Mouse (Mus musculus): ENCODE measurements around the gene Arhgap35.

Arhgap35 gene

DNA sequence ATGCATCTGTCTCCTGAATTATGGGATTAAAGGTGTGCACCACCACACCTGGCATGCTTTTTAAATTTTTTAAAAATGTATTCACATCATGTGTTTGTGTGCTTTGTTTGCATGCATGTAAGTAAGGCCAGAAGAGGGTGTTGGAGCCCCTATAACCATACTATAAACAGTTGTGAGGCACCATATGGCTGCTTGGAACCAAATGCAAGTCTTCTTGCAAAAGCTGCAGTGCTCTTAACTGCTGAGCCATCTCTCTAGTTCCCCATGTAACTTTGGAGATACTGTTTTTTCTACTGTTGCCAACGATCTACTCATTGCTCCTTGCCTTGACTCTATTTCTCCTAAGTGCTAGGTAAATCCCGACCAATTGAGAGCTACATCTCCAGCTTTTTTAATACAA lies 95.5 kb downstream of the Arhgap35 start:
- no peak for DNase-seq (ENCODE audit: low spot score in 2 of 2)

DNA sequence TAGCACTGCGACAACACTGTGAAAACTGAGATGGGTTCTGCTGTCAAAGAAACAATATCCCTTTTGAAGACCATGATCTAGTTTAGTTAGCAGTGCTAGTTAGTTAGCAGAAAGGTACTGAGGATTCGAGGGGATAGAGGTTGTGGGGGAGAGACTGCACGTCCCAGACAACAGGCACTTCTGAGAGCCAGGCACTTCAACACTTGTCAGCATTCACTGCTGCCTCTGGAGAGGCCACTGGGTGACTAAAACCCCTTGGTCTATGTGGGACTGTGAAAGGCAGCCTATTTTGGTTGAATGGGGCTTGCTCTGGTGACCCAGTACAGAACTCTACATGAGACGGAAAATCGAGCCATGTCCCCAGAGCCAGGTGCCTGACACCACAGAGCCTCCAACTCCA lies 97.6 kb downstream of the Arhgap35 start:
- no peak for DNase-seq (ENCODE audit: low spot score in 2 of 2)

DNA sequence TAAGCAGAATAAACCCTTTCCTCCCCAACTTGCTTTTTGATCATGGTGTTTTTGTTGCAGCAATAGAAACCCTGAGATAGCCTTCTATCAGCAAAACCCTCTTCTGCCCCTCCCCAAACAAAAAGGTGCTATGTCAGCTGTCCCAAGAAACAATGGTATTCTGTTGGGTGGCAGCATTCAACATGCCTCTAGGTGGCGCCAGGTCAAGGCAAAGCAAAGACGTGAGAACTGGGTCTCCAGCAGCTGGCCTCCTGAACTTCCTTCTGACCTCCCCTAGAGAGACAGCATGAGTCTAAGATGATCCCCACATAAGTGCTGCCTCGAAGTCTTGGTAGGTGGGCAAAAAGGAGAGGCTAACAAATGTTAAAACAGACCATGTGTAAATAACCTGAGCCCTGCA lies 107.5 kb downstream of the Arhgap35 start:
- peak in 1 of 2 experiments; percentile 56 for DNase-seq (ENCODE audit: low spot score in 2 of 2)

DNA sequence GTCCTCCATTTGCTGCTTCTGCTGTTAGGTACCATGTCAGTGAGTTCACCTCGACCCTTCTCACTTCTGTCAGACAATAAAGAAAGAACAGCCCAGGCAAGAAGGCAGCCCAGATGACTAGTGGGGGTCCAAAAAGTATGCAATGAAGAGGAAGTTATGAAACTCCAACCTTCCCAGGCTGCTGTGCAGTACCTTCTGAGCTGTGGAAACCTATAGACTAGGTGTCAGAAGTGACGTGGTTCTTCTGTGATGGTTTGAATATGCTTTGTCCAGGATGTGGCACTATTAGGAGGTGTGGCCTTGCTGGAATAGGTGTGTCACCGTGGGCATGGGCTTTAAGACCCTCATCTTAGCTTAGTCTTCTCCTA lies 109.6 kb downstream of the Arhgap35 start:
- no peak for DNase-seq (ENCODE audit: low spot score in 2 of 2)

DNA sequence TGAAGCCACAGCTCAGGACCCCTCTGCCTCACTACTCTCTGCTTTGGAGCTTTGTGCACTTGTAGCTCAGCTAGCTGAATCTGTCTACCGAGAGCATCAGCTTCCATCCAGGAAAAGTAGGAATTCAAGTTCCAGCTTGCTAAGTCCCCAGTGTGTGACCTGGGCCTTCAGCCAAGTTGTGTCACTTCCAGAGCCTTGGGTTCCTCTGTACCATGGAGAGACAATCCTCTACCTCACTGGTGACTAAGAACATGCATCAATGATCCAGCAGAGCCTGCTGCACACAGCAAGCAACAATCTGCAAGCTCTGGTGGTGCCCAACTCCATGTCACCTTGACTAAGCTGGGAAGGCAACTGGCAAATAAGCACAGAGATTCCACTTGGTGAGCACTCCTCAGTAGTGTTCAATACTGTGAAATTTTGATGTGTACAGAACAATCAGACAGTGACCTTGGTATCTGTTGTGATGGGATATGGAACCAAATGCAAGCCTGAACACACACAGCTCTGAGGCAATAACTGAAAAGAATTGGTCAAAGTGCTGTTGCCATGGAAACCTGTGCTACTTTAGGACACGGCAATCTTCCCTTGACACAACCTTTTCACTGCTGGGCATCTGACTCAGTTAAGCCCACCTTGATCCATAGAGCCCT lies 110.1 kb downstream of the Arhgap35 start:
- no peak for DNase-seq (ENCODE audit: low spot score in 2 of 2)

DNA sequence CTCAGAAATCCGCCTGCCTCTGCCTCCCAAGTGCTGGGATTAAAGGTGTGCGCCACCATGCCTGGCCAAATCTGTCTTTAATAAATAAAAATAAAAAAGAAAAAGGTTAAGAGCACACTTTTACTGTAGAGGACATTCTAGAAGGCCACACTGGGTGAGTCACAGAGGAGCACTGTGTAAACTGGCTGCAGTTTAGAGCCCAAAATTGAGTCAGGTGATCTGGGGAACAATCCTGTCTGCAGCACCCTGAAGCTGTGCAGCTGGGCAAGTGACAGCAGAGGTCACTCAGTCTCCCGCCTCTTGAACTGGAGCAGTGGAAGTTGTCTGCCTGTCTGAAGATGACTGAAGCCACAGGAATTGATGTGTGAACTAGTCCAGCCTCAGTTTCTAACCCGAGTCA lies 113.2 kb downstream of the Arhgap35 start:
- no peak for DNase-seq (ENCODE audit: low spot score in 2 of 2)

DNA sequence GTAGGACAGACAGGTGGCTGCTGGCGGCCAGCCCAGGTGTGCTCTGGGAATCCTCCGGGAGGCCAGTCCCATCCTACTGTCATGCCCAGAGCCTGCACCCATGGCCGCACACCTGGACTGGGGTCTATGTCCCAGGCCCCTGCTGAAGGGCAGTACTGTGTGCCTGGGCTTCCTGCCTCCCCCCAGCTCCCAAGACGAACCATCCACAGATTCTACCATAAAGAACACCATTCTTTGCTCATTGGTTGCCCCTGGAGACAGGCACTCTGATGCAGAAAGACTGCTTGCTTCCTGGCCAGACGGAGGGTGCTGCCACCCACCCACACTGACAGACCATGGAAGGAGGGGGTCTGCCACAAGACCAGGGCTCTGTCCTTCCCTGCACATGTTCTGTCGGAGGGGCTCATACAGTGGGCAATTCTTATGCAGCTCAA lies 115.1 kb downstream of the Arhgap35 start:
- peak; percentile 66 to 81 for DNase-seq (ENCODE audit: low spot score in 2 of 2)

DNA sequence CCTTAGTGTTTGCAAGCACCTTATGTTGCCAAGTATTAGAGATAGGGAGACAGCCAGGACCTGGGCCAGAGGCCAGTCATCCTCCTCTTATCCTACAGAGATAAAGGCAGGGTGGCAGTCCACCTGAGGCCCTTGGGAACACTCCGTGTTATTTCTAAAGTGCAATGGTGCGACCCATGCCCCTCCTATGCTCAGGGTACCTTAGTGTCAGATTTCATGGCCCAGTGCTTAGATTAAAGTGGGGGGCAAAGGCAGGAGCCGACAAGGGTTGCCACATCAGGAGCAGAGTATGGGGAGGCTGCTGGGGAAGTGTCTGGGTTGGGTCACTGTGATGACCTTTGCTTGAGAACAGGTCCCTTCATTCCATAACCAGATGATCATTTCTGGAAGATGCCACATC lies 118.5 kb downstream of the Arhgap35 start:
- no peak for DNase-seq (ENCODE audit: low spot score in 2 of 2)

DNA sequence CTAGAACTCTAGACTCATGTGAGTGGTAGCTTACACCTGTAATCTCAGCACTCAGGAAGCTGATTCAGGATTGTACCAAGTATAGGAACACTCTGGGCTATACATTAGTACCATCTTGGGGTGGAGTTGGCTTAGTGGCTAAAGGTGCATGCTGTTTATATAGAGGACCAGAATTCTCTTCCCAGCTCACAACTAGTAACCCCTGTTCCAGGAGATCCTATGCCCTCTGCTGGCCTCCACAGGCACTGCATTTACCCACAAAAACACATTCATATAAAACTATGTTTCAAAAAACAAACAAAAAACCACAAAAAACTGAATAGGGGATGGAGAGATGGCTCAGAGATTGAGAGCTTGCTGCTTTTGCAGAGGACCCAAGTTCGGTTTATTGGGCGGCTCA lies 121.4 kb downstream of the Arhgap35 start:
- peak in 1 of 2 experiments; percentile 62 for DNase-seq (ENCODE audit: low spot score in 2 of 2)

DNA sequence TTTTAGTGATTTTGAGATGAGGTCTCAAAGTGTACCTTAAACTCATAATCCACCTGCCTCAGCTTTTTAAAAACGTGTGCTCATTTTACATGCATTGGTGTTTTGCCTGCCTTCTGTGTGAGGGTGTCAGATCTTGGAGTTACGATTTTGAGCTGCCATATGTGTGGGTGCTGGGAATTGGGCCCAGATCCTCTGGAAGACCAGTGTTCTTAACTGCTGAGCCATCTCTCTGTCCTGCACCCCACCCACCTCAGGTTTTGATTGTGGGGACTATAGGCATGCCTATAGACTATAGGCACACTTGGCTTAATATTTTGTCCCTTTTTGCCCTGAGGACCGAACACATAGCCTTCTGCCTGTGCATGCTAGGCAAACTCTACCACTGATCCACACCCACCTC lies 122.6 kb downstream of the Arhgap35 start:
- peak in 1 of 2 experiments; percentile 54 for DNase-seq (ENCODE audit: low spot score in 2 of 2)

DNA sequence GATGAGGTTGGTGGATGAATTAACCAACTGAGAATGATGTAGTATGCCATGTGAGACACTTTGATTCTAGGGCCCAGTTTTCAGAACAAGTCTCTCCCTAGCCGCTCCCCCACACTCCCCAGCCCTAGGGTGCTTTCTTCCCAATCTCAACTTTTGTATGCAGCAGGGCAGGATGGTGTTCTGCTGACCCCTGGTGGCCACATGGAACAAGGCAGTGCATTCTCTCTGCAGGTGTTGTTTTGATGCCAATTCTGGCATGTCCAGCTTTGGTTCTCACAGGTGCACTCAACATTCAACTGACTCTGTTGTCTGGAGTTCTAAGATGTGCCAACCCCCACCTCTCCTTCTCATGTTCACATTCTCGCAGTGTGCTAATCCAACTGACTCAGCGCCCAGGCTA lies 123.0 kb downstream of the Arhgap35 start:
- peak; percentile 67 to 69 for DNase-seq (ENCODE audit: low spot score in 2 of 2)

DNA sequence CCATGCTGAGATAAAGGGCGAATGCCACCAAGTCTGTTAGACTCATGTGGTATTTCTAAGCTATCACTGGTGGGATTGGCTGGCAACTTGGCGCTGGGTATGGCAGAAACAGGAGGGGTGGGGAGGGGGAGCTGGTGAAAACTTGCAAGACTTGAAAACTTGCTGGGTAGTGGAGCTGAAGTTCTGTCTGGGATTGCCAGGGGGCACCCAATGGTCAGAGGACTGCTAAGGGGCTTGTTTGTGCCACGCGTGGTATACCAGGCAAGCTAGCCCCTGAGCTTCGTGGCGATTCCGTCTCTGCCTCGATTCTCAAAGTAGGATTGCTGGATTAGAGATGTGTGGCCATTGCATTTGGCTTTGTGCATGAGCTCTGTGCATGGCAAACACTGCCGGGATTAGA lies 124.8 kb downstream of the Arhgap35 start:
- peak in 1 of 2 experiments; percentile 52 for DNase-seq (ENCODE audit: low spot score in 2 of 2)

DNA sequence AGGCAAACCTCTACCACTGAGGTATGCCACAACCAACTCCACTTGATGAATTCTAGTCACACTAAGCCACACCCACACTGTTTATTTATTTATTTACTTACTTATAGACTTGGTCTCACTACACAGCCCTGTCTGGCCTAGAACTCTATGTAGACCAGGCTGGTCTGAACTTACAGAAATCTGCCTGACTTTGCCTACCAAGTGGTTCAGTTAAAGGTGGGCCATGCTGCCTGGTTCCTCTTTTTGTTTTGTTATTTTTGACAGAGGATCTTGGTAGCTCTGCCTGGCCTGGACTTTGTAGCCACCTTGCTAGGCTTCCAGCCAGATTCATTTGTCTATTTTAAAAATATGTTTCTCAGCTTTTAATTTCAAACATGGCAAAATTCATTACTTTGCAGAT lies 126.0 kb downstream of the Arhgap35 start:
- no peak for DNase-seq (ENCODE audit: low spot score in 2 of 2)

DNA sequence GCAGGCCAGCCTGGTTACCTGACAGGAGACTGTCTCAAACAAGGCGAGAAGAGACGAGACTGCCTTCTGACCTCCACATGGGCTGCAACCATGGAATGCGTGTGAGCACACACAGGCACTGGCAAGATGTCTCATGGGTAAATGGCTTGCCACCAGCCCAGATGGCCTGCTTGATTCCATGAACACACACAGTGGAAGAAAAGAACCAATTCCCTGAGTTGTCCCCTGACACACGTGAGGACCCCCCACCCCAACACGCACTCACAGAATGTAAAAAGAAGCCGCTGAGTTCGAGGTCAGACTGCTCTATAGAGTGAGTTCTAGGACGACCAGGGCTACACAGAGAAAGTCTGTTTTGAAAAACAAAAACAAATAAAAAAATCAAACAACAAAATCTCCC lies 137.2 kb downstream of the Arhgap35 start, which contains the start of gene Npas1:
Gene Npas1 (minus strand): TSS at position 101 of the 400 bp plus-strand sequence.
- no peak for DNase-seq (ENCODE audit: low spot score in 2 of 2)

DNA sequence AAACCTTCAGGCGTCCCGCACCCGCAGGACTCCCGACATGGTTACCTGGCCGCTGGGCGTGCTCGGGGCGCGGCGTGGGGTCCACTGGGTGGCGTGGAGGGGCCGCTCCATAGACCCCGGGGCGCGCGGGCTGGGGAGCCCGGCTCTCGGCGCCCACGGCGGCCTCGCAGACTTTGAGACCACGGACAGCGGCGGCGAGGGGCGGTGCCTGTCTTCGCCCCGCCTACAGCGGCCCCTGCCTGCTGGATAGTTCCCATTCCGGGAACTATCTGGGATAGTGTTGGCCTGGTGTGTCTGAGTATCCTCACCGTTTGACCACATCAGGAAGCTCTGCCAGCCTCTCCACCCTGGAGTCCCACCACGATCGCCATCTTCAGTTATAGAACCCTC lies 138.2 kb downstream of the Arhgap35 start:
- DNase-seq (ENCODE audit: low spot score in 2 of 2), result no peak

DNA sequence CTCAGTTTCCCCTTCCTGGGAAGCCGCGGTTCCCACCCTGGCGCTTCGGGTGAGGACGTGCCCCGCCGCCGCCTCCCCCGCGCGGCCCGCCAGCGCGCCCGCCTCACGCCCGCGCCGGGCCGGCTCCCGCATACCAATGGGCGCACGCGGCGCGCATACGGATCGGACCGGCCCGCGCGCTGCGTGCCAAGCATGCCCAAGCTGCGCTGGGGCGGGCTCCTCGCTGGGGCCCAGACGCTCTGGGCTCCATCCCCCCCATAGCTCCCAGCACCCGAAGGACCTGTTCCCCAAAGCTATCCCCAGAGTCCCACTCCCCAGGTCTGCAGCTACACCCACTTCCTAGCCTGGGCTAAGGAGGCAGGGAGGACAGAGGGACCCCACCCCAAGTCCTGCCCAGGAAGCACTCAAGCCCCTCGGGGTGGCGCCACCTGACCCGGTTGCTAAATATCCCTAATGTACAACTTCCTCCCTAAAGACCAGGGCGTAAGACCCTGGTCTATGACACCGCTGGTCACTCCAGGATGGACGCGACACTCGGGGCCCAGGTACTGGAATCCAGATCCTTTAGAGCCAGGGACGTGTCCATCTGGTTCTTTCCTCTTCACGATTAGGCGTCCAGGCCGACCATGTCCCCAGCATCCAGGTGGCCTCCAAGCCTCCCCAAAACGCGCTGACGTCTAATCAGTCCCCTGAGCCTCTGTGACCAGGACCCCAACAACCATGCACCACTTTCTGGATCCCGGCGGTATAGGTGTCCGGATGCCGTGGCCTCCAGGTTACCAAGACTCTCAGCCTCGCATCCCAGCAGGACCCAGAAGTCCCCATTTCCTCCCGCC lies 138.8 kb downstream of the Arhgap35 start:
- no peak for DNase-seq (ENCODE audit: low spot score in 2 of 2)

DNA sequence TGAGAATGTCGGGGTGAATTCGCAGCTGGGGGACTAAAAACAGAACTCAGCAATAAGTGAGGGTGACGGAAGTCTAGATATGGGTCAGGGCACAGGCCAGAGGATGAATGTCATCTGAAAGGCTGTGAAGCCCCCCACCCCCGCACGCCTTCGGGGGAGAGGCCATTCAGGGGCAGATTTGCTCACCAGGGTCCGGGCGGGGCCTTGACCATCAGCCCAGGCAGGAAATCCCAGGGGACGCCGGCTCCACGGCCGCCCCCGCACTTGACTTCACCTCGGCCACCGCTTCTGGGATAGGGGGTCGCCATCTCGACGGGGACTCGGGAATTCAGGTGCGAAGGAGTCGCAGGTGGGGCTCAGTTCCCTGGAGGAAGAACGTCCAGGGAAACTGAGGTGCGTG lies 139.5 kb downstream of the Arhgap35 start:
- DNase-seq (ENCODE audit: low spot score in 2 of 2), result no peak

DNA sequence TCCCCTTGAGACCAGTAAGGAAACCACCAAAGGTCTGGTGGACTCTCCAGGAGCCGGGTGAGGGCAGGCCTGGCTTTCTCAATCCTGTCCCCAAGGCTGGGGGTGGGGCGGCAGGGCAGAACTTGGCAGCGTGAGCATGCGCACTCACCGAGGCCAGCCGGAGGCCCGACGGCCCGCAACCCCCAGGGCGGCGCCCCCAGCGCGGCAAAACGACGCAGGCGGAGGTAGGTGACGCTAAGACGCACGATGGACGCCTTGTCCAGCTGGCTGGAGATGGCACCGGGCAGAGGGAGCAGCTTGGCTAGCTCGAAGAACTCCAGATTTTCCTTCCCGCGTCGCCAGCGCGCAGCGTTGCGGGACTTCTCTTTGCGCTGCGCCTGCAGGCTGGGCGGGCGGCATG lies 140.3 kb downstream of the Arhgap35 start:
- no peak for DNase-seq (ENCODE audit: low spot score in 2 of 2)

DNA sequence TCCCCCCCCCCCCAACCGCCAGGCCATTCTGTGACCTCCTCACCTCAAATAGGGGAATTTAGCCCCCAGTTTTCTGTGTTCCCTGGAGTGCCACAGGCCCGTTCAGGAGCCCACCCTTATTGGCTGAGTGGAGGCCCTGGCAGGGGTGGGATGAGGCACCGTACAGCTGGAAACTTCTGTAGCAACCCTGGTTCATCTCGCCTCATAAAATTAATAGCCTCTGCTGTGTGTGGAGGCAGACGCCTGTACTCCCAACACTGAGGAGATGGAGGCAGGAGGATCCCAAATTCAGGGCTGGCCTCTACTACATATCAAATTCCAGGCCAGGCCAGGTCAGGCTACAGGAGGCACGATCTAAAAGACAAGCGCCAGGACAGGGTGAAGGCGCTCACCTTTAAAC lies 140.9 kb downstream of the Arhgap35 start:
- DNase-seq (ENCODE audit: low spot score in 2 of 2), result no peak

DNA sequence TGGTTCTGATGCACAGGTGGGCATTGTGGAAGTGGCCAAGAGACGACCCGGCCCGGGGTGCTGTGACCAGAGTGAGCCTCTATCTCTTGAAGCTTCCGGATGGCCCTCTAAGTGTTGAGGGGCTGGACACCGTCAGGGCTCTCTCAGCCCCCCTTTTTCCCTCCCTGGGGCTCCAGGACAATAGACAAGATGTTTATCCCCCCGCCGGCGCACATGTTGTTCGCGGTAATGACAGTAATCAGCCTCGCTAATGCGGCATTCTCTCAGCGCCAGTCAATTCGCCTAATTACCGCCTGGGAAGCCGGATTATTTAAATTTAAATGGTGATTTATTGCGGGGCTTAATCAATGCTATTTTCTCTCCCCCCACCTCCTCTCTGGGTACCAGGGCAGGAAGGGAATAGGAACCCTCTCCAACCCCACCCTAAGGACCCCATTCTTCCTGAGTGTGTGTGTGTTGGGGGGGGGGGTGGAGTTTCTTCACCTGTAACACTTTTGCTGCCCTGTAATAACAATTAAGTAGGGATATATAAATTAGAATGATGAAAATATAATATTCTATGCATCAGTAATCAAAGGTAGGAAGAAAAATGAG lies 142.6 kb downstream of the Arhgap35 start:
- no peak for DNase-seq (ENCODE audit: low spot score in 2 of 2)

DNA sequence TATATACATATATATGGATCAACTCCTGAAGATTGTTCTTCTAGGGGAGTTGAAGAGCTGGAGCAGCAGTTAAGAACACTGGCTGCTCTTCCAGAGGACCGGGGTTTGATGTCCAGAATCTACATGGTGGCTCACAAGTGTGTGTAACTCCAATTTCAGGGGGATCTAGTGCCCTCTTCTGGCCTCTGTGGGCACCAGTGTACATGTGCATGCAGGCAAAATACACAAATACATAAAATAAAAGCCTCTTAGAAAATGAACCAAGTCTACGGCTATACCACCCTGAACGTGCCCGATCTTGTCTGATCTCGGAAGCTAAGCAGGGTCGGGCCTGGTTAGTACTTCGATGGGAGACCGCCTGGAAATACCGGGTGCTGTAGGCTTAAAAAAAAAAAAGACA lies 143.2 kb downstream of the Arhgap35 start:
- no peak for DNase-seq (ENCODE audit: low spot score in 2 of 2)

DNA sequence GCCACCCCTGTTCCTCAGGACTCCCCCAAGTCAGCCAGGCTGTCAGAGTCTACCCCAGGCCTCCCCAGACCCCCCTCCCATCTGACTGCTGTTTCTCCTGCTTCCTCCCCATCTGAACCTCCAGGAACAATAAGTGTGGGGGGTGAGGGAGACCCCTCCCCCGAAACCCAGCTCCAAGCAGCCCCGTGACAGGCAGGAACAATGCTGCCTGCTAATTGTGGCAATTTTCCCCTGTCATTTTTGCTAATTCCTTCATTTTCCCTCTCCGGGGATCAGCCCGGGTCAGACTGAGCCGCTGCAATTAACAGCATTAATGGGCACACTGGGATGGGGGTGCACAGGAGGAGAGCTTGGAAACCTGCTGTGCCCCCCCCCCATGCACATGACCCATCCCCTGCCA lies 146.7 kb downstream of the Arhgap35 start:
- no peak for DNase-seq (ENCODE audit: low spot score in 2 of 2)

DNA sequence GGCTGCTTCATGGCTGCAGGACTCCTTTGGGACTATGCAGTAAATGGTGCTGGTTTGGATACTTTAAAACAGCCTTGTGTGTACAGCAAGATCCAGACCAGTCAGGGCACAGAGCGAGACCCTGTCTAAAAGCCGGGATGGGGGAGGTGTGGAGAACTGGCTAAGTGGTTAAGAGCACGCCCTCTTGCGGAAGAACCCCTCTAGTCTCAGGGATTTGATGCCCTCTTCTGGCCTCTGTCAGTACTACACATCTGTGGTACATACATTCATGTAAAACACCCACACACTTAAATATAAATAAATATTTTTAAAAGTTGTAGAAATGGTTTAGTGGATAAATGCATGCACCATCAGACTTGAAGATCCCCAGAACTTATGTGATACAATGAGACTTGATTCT lies 148.2 kb downstream of the Arhgap35 start:
- no peak for DNase-seq (ENCODE audit: low spot score in 2 of 2)
